In the genomic region with DNA sequence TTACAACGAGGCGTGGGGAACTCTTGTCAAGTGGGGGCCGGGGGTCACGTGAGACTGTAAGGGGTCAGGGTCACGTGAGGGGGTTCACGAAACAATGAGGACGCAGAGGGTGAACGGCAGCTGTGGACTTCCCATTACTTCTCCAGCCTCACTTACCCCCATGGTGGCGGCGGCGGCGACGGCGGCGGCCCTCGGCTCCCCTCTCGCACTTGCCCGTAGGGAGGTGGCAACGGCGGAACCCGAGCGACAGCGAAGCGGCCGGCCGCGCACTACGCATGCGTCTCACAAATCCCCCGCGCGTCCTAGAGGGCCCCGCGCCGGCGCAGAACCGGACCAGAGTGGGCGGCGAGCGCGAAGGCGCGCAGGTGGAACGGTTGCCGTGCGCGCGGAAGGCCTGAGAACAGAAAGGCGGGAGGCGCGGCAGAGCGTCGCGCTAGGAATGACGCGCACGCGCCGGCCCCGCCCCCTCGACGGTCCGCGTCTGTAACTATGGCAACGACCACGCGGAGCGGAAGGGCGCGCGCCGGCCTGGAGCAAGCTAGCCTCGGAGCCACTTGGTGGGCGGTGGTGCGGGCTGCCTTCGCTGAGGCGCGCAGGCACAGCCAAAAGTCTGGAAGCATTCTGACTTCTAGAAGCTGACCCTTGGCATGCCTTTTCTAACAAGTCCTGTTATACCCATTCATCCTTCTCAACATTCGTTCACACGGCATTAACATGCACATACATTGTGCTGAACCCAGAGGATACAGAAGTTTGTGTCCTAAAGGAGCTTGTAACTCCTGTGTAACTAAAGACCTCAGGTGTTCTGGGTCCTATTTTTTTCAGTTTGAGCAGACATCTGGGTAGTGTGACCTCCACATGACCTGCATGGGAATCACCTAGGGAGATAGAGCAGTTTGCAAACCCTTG, we compare ENCODE assay signal across 8 mouse cellular contexts. TPM values are rescaled to one million over a fixed set of nuclear protein-coding genes. Genes with fewer than 3 reads are reported as not detected.
A peak's percentile ranks its signal among the peaks of the same experiment; 100 is the strongest.
DNase-seq lines count a peak whose midpoint lies in the region; ATAC-seq and TF ChIP-seq lines count a peak whose summit lies in the region.

A gene (minus strand): TSS at position 402 of the 909 bp plus-strand sequence.

- H3K79me2 ChIP-seq in heart, adult 2 months (replicated peaks; ENCODE audit: control insufficient read depth, insufficient read depth, low read length): peaks cover 2% of the 10 kb centered on the region

- H3K9me3 ChIP-seq in embryonic facial prominence, embryonic 13.5 days: no peaks in the 10 kb centered on the region
- H3K9me3 ChIP-seq in limb, embryonic 13.5 days: no peaks in the 10 kb centered on the region
- H3K9me3 ChIP-seq in midbrain, embryonic 16.5 days (replicated peaks; ENCODE audit: control insufficient read depth, low read length, poor library complexity, severe bottlenecking): no peaks in the 10 kb centered on the region

- peak within 1 kb of the TSS; percentile 77 for H3K27ac ChIP-seq in embryonic facial prominence, embryonic 13.5 days
- H3K27ac ChIP-seq in heart, adult 2 months: peak within 1 kb of the TSS; percentile 85
- H3K27ac ChIP-seq in limb, embryonic 13.5 days: peak within 1 kb of the TSS; percentile 73; the same call in 1 of the 2 replicates
- H3K27ac ChIP-seq in midbrain, embryonic 16.5 days (ENCODE audit: low read length): peak within 1 kb of the TSS; percentile 87

- DNase-seq in 3134 (ENCODE audit: extremely low read depth, insufficient read length, low spot score): peak; percentile 94
- DNase-seq in adrenal gland, postnatal 36 days: peak; percentile 94 to 96
- DNase-seq in heart, adult 2 months: peak; percentile 94 to 95
- peak; percentile 92 to 93 for DNase-seq in kidney, adult 8-10 months
- DNase-seq in spleen, postnatal 10 days (ENCODE audit: low spot score in 2 of 2): peak; percentile 84 to 96

- peaks cover 14% of the 10 kb centered on the region for H3K4me1 ChIP-seq in embryonic facial prominence, embryonic 13.5 days
- peaks cover 7% of the 10 kb centered on the region for H3K4me1 ChIP-seq in heart, adult 2 months (ENCODE audit: control insufficient read depth, insufficient read depth, low read length)
- H3K4me1 ChIP-seq in limb, embryonic 13.5 days: peaks cover 26% of the 10 kb centered on the region
- H3K4me1 ChIP-seq in midbrain, embryonic 16.5 days (ENCODE audit: control insufficient read depth, insufficient read depth, low read length): peaks cover 14% of the 10 kb centered on the region

- TF ChIP-seq EP300 in heart, adult 2 months (IDR thresholded peaks at IDR 0.05; ENCODE audit: insufficient read depth, low read depth, low read length): 0 out of 2 replicates have a peak, but pooled peaks have one; percentile 26

- peak within 1 kb of the TSS; percentile 92 for H3K4me2 ChIP-seq in embryonic facial prominence, embryonic 13.5 days
- peak within 1 kb of the TSS; percentile 94 for H3K4me2 ChIP-seq in limb, embryonic 13.5 days (replicated peaks)
- peak within 1 kb of the TSS; percentile 68 for H3K4me2 ChIP-seq in midbrain, embryonic 16.5 days (ENCODE audit: low read length)

- H3K4me3 ChIP-seq in embryonic facial prominence, embryonic 13.5 days: peak within 1 kb of the TSS; percentile 76
- peak within 1 kb of the TSS; percentile 60 for H3K4me3 ChIP-seq in heart, adult 2 months
- peak within 1 kb of the TSS; percentile 73 for H3K4me3 ChIP-seq in limb, embryonic 13.5 days
- H3K4me3 ChIP-seq in midbrain, embryonic 16.5 days (ENCODE audit: low read depth, low read length): peak within 1 kb of the TSS; percentile 75

- TF ChIP-seq CTCF in heart, adult 2 months (IDR thresholded peaks at IDR 0.05): no peak

- peak within 1 kb of the TSS; percentile 92 for H3K9ac ChIP-seq in embryonic facial prominence, embryonic 13.5 days
- H3K9ac ChIP-seq in heart, adult 2 months (ENCODE audit: low read depth, low read length): peak within 1 kb of the TSS; percentile 89
- H3K9ac ChIP-seq in limb, embryonic 13.5 days: peak within 1 kb of the TSS; percentile 86
- peak within 1 kb of the TSS; percentile 66 for H3K9ac ChIP-seq in midbrain, embryonic 16.5 days (ENCODE audit: low read depth, low read length)

- intact Hi-C loops in heart, adult 2 months (cut with DNase I): loop anchor here (2.0 kb wide), 2 partner anchors 24 kb away; a partner anchor contains a TSS

- no peaks in the 10 kb centered on the region for H3K27me3 ChIP-seq in embryonic facial prominence, embryonic 13.5 days
- no peaks in the 10 kb centered on the region for H3K27me3 ChIP-seq in heart, adult 2 months (ENCODE audit: control insufficient read depth, insufficient read depth, low read length)
- H3K27me3 ChIP-seq in limb, embryonic 13.5 days: no peaks in the 10 kb centered on the region
- H3K27me3 ChIP-seq in midbrain, embryonic 16.5 days (ENCODE audit: control insufficient read depth, insufficient read depth, low read depth, low read length): no peaks in the 10 kb centered on the region

- peak; percentile 91 for ATAC-seq in embryonic facial prominence, embryonic 13.5 days (ENCODE audit: insufficient number of reproducible peaks, insufficient read depth, low FRiP score, low TSS enrichment, low read depth)
- peak; percentile 95 for ATAC-seq in limb, embryonic 13.5 days (ENCODE audit: low FRiP score, low read depth)
- peak; percentile 97 for ATAC-seq in midbrain, embryonic 16.5 days

- H3K36me3 ChIP-seq in embryonic facial prominence, embryonic 13.5 days: 0 out of 2 replicates have a peak, but pooled peaks cover 6% of the 10 kb centered on the region
- no peaks in the 10 kb centered on the region for H3K36me3 ChIP-seq in heart, adult 2 months (ENCODE audit: control insufficient read depth, insufficient read depth, low read length)
- H3K36me3 ChIP-seq in limb, embryonic 13.5 days: peaks cover 15% of the 10 kb centered on the region
- H3K36me3 ChIP-seq in midbrain, embryonic 16.5 days (ENCODE audit: control insufficient read depth, insufficient read depth, low read length): no peaks in the 10 kb centered on the region

- no peak for TF ChIP-seq POLR2A in heart, adult 2 months (IDR thresholded peaks at IDR 0.05; ENCODE audit: insufficient read depth, low read depth, low read length)

- WGBS in embryonic facial prominence, embryonic 13.5 days: under 1% methylated on average over 77 of the region's 80 CpGs
- WGBS in heart, adult 2 months: under 1% methylated on average over 80 of the region's 80 CpGs
- WGBS in limb, embryonic 13.5 days: under 1% methylated on average over 76 of the region's 80 CpGs
- WGBS in midbrain, embryonic 16.5 days: 0% methylated on average over 79 of the region's 80 CpGs

RNA-seq across cellular contexts. Expression of the gene that starts here (rescaled TPM):
- 10 to 100 TPM; 18.6 to 25.6 TPM for total RNA-seq in adrenal gland, postnatal 36 days (2021)
- polyA plus RNA-seq in embryonic facial prominence, embryonic 13.5 days (2015; fragmentation: Nextera tagmentation; extraction: Ambion mirVana): 56.9 and 57.1 TPM in 2 replicates
- 10 to 100 TPM; 14.9 to 16.4 TPM for total RNA-seq in heart, adult 2 months (2021)
- 23.8 and 31.8 TPM in 2 replicates for polyA plus RNA-seq in heart, adult 2 months (2012; rRNA removed)
- polyA plus RNA-seq in limb, embryonic 13.5 days (2015; fragmentation: Nextera tagmentation; extraction: Ambion mirVana): 58.0 and 60.1 TPM in 2 replicates
- polyA plus RNA-seq in midbrain, embryonic 16.5 days (2015; fragmentation: Nextera tagmentation; extraction: Ambion mirVana): 68.1 and 69.6 TPM in 2 replicates

Comparison
In these comparisons a context has a peak if more than half of its experiments do, and no peak if none do; other contexts are left out.
1. Peak in every context shown above with its lines: DNase-seq, ATAC-seq, H3K4me3 ChIP-seq and H3K27ac ChIP-seq.